Mouse (Mus musculus): Measurements from ENCODE around the gene Sgip1. TPM values are rescaled to one million over a fixed set of nuclear protein-coding genes. Genes with fewer than 3 reads are reported as not detected.

Gene Sgip1
- total and polyA plus RNA-seq, 3 experiments = 0.33 TPM; not detected in 2

DNA sequence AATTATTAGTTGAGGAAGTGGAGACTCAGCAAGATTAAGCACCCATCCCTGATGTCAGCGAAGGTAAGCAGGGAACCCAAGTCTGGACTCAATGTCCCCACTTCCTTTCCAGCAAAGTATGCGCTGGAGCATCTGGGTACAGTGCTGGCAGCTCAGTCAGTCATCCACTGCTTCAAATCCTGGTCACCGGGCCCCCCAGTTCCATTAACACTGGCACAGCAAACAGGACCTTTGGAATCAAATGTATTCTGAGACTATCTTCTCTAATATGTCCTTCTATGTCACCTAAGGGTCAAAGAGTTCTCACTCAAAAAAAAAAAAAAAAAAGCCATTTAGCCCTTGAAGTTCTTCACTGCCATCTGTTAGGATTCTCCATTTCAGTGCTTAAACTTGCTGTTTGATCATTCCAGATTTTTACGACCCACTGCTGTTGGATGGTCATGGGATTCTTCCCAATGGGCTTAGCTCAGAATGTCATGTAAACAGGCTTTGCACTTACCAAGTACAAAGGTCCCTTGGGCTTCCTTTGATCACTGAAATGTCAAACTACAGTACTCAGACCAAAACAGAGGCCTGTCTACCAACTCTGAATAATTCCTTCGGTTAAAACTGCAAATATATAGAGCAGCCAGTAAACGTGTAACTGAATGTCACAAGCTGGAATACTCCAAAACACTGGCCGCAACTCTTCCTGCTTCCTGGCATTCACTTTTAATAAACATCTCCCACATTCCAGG is 99.1 kb downstream of the Sgip1 start:
- ATAC-seq (ENCODE audit: extremely low read depth, insufficient number of reproducible peaks, low FRiP score, poor library complexity, severe bottlenecking) (no peak), DNase-seq (ENCODE audit: low spot score) (no peak)
- Histone ChIP-seq H3K4me1 (ENCODE audit: insufficient read depth, low read depth, low read length) (no peaks in the 10 kb centered on the region), H3K9me3 (replicated peaks) (peaks cover 24% of the 10 kb centered on the region), H3K4me3 (ENCODE audit: low read depth, low read length) (no peak overlapping the region), H3K36me3 (replicated peaks) (no peaks in the 10 kb centered on the region), H3K27me3 (ENCODE audit: insufficient read depth, low read length) (no peaks in the 10 kb centered on the region)
- TF ChIP-seq POLR2AphosphoS5 (IDR thresholded peaks at IDR 0.05; ENCODE audit: insufficient replicate concordance, low read depth, low read length) = no peak
- TF ChIP-seq CTCF (IDR thresholded peaks at IDR 0.05; ENCODE audit: low read depth, low read length) = no peak
- TF ChIP-seq GATA2 (IDR thresholded peaks at IDR 0.05; ENCODE audit: borderline replicate concordance, low read depth, low read length) = no peak
- no peak for TF ChIP-seq GATA1 (IDR thresholded peaks at IDR 0.05; ENCODE audit: borderline replicate concordance, low read length)
- TF ChIP-seq TAL1 (conservative IDR thresholded peaks at IDR 0.05; ENCODE audit: low read depth, low read length) = no peak

- H3K4me1 ChIP-seq (ENCODE audit: insufficient read depth, low read depth, low read length) = no peaks in the 10 kb centered on the region
- ATAC-seq (ENCODE audit: extremely low read depth, insufficient number of reproducible peaks, low FRiP score, poor library complexity, severe bottlenecking) (no peak), DNase-seq (ENCODE audit: low spot score) (no peak)
- no peaks in the 10 kb centered on the region for H3K36me3 ChIP-seq (replicated peaks)
- no peak for TF ChIP-seq POLR2AphosphoS5 (IDR thresholded peaks at IDR 0.05; ENCODE audit: insufficient replicate concordance, low read depth, low read length)
- no peak for TF ChIP-seq TAL1 (conservative IDR thresholded peaks at IDR 0.05; ENCODE audit: low read depth, low read length)
- no peak for TF ChIP-seq GATA2 (IDR thresholded peaks at IDR 0.05; ENCODE audit: borderline replicate concordance, low read depth, low read length)
- no peak for TF ChIP-seq CTCF (IDR thresholded peaks at IDR 0.05; ENCODE audit: low read depth, low read length)
- no peak for TF ChIP-seq GATA1 (IDR thresholded peaks at IDR 0.05; ENCODE audit: borderline replicate concordance, low read length)
- H3K4me3 ChIP-seq (ENCODE audit: low read depth, low read length) = no peak overlapping the region
- H3K9me3 ChIP-seq (replicated peaks) = peaks cover 24% of the 10 kb centered on the region
- H3K27me3 ChIP-seq (ENCODE audit: insufficient read depth, low read length) = no peaks in the 10 kb centered on the region
These were observed 100.0 kb downstream of the Sgip1 start for GRCm38 (mm10) chr4:102840956-102841729.

GRCm38 (mm10) chr4:102850498-102850897 is 109.4 kb downstream of the Sgip1 start:
- Histone ChIP-seq H3K4me1 (ENCODE audit: insufficient read depth, low read depth, low read length) (no peaks in the 10 kb centered on the region), H3K9me3 (replicated peaks) (peaks cover 31% of the 10 kb centered on the region), H3K27me3 (ENCODE audit: insufficient read depth, low read length) (no peaks in the 10 kb centered on the region), H3K36me3 (replicated peaks) (no peaks in the 10 kb centered on the region), H3K4me3 (ENCODE audit: low read depth, low read length) (no peak overlapping the region)
- ATAC-seq (ENCODE audit: extremely low read depth, insufficient number of reproducible peaks, low FRiP score, poor library complexity, severe bottlenecking) (no peak), DNase-seq (ENCODE audit: low spot score) (no peak)
- TF ChIP-seq GATA1 (IDR thresholded peaks at IDR 0.05; ENCODE audit: borderline replicate concordance, low read length) = no peak

GRCm38 (mm10) chr4:102851161-102851560 is 110.1 kb downstream of the Sgip1 start:
- peaks cover 33% of the 10 kb centered on the region for H3K9me3 ChIP-seq (replicated peaks)

DNA sequence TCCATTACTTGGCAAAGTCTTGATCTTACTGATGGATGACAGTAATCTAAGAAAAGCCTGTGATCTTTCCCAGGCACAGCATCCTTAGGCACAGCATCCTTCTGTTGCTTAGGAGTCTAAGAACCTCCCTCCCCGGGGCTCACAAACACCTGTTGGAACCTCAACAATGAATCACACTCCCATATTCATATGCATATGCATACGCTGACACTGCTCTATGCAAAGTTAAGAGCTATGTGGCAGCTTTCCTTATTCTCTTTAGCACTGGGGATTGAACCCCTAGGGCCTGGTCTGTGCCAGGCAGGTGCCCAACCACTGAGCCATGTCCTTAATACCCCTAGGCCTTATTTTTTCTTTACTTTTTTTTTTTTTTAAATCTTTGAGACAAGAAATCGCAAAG is 111.2 kb downstream of the Sgip1 start:
- Histone ChIP-seq H3K4me3 (ENCODE audit: low read depth, low read length) (no peak overlapping the region), H3K4me1 (ENCODE audit: insufficient read depth, low read depth, low read length) (no peaks in the 10 kb centered on the region), H3K36me3 (replicated peaks) (no peaks in the 10 kb centered on the region), H3K27me3 (ENCODE audit: insufficient read depth, low read length) (no peaks in the 10 kb centered on the region), H3K9me3 (replicated peaks) (peaks cover 36% of the 10 kb centered on the region)
- ATAC-seq (ENCODE audit: extremely low read depth, insufficient number of reproducible peaks, low FRiP score, poor library complexity, severe bottlenecking) = no peak
- no peak for TF ChIP-seq POLR2AphosphoS5 (IDR thresholded peaks at IDR 0.05; ENCODE audit: insufficient replicate concordance, low read depth, low read length)
- TF ChIP-seq TAL1 (conservative IDR thresholded peaks at IDR 0.05; ENCODE audit: low read depth, low read length) = no peak
- TF ChIP-seq GATA1 (IDR thresholded peaks at IDR 0.05; ENCODE audit: borderline replicate concordance, low read length) = no peak
- TF ChIP-seq CTCF (IDR thresholded peaks at IDR 0.05; ENCODE audit: low read depth, low read length) = no peak
- TF ChIP-seq GATA2 (IDR thresholded peaks at IDR 0.05; ENCODE audit: borderline replicate concordance, low read depth, low read length) = no peak
- no peak for DNase-seq (ENCODE audit: low spot score)

More at GRCm38 (mm10) chr4:102851161-102851560, 110.1 kb downstream of the Sgip1 start:
- no peak for TF ChIP-seq GATA1 (IDR thresholded peaks at IDR 0.05; ENCODE audit: borderline replicate concordance, low read length)
- no peak for TF ChIP-seq CTCF (IDR thresholded peaks at IDR 0.05; ENCODE audit: low read depth, low read length)
- no peak for TF ChIP-seq POLR2AphosphoS5 (IDR thresholded peaks at IDR 0.05; ENCODE audit: insufficient replicate concordance, low read depth, low read length)
- no peak for TF ChIP-seq TAL1 (conservative IDR thresholded peaks at IDR 0.05; ENCODE audit: low read depth, low read length)
- TF ChIP-seq GATA2 (IDR thresholded peaks at IDR 0.05; ENCODE audit: borderline replicate concordance, low read depth, low read length) = no peak
- no peaks in the 10 kb centered on the region for H3K4me1 ChIP-seq (ENCODE audit: insufficient read depth, low read depth, low read length)
- DNase-seq (ENCODE audit: low spot score) = no peak
- no peaks in the 10 kb centered on the region for H3K36me3 ChIP-seq (replicated peaks)
- no peak overlapping the region for H3K4me3 ChIP-seq (ENCODE audit: low read depth, low read length)
- no peaks in the 10 kb centered on the region for H3K27me3 ChIP-seq (ENCODE audit: insufficient read depth, low read length)
- no peak for ATAC-seq (ENCODE audit: extremely low read depth, insufficient number of reproducible peaks, low FRiP score, poor library complexity, severe bottlenecking)

GRCm38 (mm10) chr4:102852808-102853207 is 111.7 kb downstream of the Sgip1 start:
- H3K4me3 ChIP-seq (ENCODE audit: low read depth, low read length) = no peak overlapping the region
- no peak for TF ChIP-seq POLR2AphosphoS5 (IDR thresholded peaks at IDR 0.05; ENCODE audit: insufficient replicate concordance, low read depth, low read length)
- no peak for TF ChIP-seq CTCF (IDR thresholded peaks at IDR 0.05; ENCODE audit: low read depth, low read length)
- TF ChIP-seq GATA2 (IDR thresholded peaks at IDR 0.05; ENCODE audit: borderline replicate concordance, low read depth, low read length) = no peak
- TF ChIP-seq TAL1 (conservative IDR thresholded peaks at IDR 0.05; ENCODE audit: low read depth, low read length) = no peak
- TF ChIP-seq GATA1 (IDR thresholded peaks at IDR 0.05; ENCODE audit: borderline replicate concordance, low read length) = no peak
- H3K9me3 ChIP-seq (replicated peaks) = peaks cover 36% of the 10 kb centered on the region
- no peaks in the 10 kb centered on the region for H3K4me1 ChIP-seq (ENCODE audit: insufficient read depth, low read depth, low read length)
- no peaks in the 10 kb centered on the region for H3K36me3 ChIP-seq (replicated peaks)
- no peak for DNase-seq (ENCODE audit: low spot score)
- ATAC-seq (ENCODE audit: extremely low read depth, insufficient number of reproducible peaks, low FRiP score, poor library complexity, severe bottlenecking) = no peak
- no peaks in the 10 kb centered on the region for H3K27me3 ChIP-seq (ENCODE audit: insufficient read depth, low read length)
